44 mouse cellular contexts compared by ENCODE assay signal in the genomic region with DNA sequence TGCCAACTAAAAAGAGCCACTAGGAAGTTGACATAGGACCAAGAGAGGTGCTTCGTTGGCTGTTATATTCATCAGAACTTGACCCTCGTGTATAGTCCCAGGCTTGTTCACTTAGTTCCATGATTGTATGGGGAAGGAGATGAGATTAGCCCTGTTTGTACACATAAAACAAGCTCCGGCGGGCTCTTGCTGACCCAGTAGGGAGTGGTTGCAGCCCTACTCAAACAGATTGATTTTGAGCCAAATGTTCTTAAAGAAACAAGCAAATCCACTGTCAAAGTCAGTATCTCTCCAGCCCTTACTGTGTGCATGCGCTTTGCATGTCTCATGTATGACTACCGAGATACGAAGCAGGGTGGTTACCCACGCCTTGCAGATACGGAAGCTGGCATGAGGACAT. TPM values are rescaled to one million over a fixed set of nuclear protein-coding genes. Genes with fewer than 3 reads are reported as not detected.
"Had no signal": no experiment of that assay in that cellular context is flagged by ENCODE, and none has a peak within 500 bp of the region (broad histone marks: within the 10 kb centered on the region; RNA-seq: fewer than 3 reads in every experiment).

No protein-coding gene starts in this region.

- ATAC-seq: liver, embryonic 12.5 days; liver, postnatal 0 days; lung, postnatal 0 days; midbrain, embryonic 13.5 days; midbrain, embryonic 15.5 days; midbrain, embryonic 16.5 days had no signal

- DNase-seq: left cerebral cortex, postnatal 4 days; liver; liver, embryonic 13.5 days; liver, postnatal 0 days; lung, adult 18-20 months; lung, adult 2 months; lung, embryonic 14.5 days; lung, postnatal 10 days; lung, postnatal 14 days; lung, postnatal 36 days; lung, postnatal 4 days; midbrain, embryonic 14.5 days had no signal

- H3K9ac ChIP-seq: limb, embryonic 12.5 days; limb, embryonic 13.5 days; limb, embryonic 15.5 days; liver, embryonic 12.5 days; liver, embryonic 13.5 days; liver, embryonic 14.5 days; liver, embryonic 15.5 days; liver, postnatal 0 days; lung, embryonic 14.5 days; lung, embryonic 15.5 days; midbrain, embryonic 12.5 days; midbrain, embryonic 13.5 days; midbrain, embryonic 15.5 days had no signal

- H3K4me2 ChIP-seq: limb, embryonic 12.5 days; limb, embryonic 13.5 days; limb, embryonic 15.5 days; liver, embryonic 11.5 days; liver, embryonic 12.5 days; liver, embryonic 13.5 days; liver, embryonic 15.5 days; lung, embryonic 14.5 days; lung, embryonic 15.5 days; midbrain, embryonic 11.5 days; midbrain, embryonic 12.5 days; midbrain, embryonic 13.5 days; midbrain, embryonic 15.5 days had no signal

- H3K9me3 ChIP-seq: limb, embryonic 10.5 days; limb, embryonic 12.5 days; limb, embryonic 13.5 days; limb, embryonic 15.5 days; liver, embryonic 12.5 days; liver, embryonic 13.5 days; liver, embryonic 15.5 days; lung, embryonic 15.5 days; megakaryocyte, embryonic 14.5 days; midbrain, embryonic 10.5 days; midbrain, embryonic 12.5 days; midbrain, embryonic 13.5 days; midbrain, embryonic 15.5 days had no signal

- H3K27ac ChIP-seq: left cerebral cortex, adult 2 months; limb, embryonic 10.5 days; limb, embryonic 12.5 days; limb, embryonic 13.5 days; limb, embryonic 15.5 days; liver, embryonic 12.5 days; liver, embryonic 13.5 days; liver, embryonic 14.5 days; liver, embryonic 15.5 days; lung, embryonic 15.5 days; macrophage; midbrain, embryonic 10.5 days; midbrain, embryonic 12.5 days; midbrain, embryonic 13.5 days; midbrain, embryonic 15.5 days had no signal

- H3K4me1 ChIP-seq: limb, embryonic 10.5 days; limb, embryonic 12.5 days; limb, embryonic 13.5 days; limb, embryonic 15.5 days; liver, embryonic 12.5 days; liver, embryonic 13.5 days; liver, embryonic 15.5 days; lung, embryonic 15.5 days; midbrain, embryonic 10.5 days; midbrain, embryonic 12.5 days; midbrain, embryonic 13.5 days; midbrain, embryonic 15.5 days had no signal

- H3K36me3 ChIP-seq: limb, embryonic 10.5 days; limb, embryonic 12.5 days; limb, embryonic 13.5 days; limb, embryonic 15.5 days; liver, embryonic 12.5 days; liver, embryonic 13.5 days; liver, embryonic 15.5 days; lung, embryonic 15.5 days; midbrain, embryonic 10.5 days; midbrain, embryonic 12.5 days; midbrain, embryonic 13.5 days; midbrain, embryonic 15.5 days had no signal

- H3K27me3 ChIP-seq: limb, embryonic 12.5 days; limb, embryonic 13.5 days; limb, embryonic 15.5 days; liver, embryonic 13.5 days; liver, embryonic 15.5 days; lung, embryonic 15.5 days; midbrain, embryonic 12.5 days; midbrain, embryonic 13.5 days; midbrain, embryonic 15.5 days had no signal

- H3K4me3 ChIP-seq: left cerebral cortex, adult 2 months; limb, embryonic 10.5 days; limb, embryonic 12.5 days; limb, embryonic 13.5 days; limb, embryonic 15.5 days; liver, embryonic 12.5 days; liver, embryonic 13.5 days; liver, embryonic 15.5 days; lung, embryonic 15.5 days; megakaryocyte, embryonic 14.5 days; midbrain, embryonic 10.5 days; midbrain, embryonic 12.5 days; midbrain, embryonic 13.5 days; midbrain, embryonic 15.5 days; myocyte had no signal

RNA-seq across cellular contexts. Expression of a gene that starts 7.5 kb away (rescaled TPM):
- total RNA-seq: left cerebral cortex, adult 18-20 months; left cerebral cortex, adult 2 months; left cerebral cortex, adult 8-10 months; left cerebral cortex, postnatal 10 days; left cerebral cortex, postnatal 14 days; left cerebral cortex, postnatal 25 days; left cerebral cortex, postnatal 36 days; left cerebral cortex, postnatal 4 days; liver, adult 2 months; megakaryocyte progenitor cell, adult 5-6 weeks; megakaryocyte-erythroid progenitor cell, adult 5-6 weeks; monocyte, adult 5-6 weeks had no signal
- polyA plus RNA-seq: liver, adult 2 months; liver, embryonic 12.5 days; liver, embryonic 13.5 days; liver, embryonic 14.5 days; liver, embryonic 15.5 days; liver, embryonic 16.5 days; liver, postnatal 0 days; macrophage; midbrain, embryonic 11.5 days; midbrain, embryonic 13.5 days; midbrain, embryonic 15.5 days; midbrain, embryonic 16.5 days; midbrain, postnatal 0 days; myocyte had no signal

RNA-seq across cellular contexts. Expression of a gene that starts 43.6 kb away (rescaled TPM):
- total RNA-seq: megakaryocyte progenitor cell, adult 5-6 weeks; monocyte, adult 5-6 weeks had no signal
- polyA plus RNA-seq: macrophage had no signal

RNA-seq across cellular contexts. Expression of a gene that starts 57.4 kb away (rescaled TPM):
- polyA plus RNA-seq: myocyte had no signal
